Mouse (Mus musculus) heart, postnatal 0 days (tissue): ENCODE results near the gene Pamr1.

Source experiments
- CTCF ChIP-seq: IDR thresholded peaks from 2 replicates; pipeline ENCODE4 v1.5.1; 2016; ENCODE audit warnings: antibody characterized with exemption, control low read depth, low read depth
- EP300 ChIP-seq: IDR thresholded peaks from 2 replicates; pipeline ENCODE4 v1.6.1; 2016; ENCODE audit warnings: antibody characterized with exemption, low read depth

GRCm38 (mm10) chr2:102635523-102636060 lies 85.8 kb downstream of the Pamr1 start:
- TF ChIP-seq EP300, result no peak
- TF ChIP-seq CTCF, result no peak
